Mouse (Mus musculus): ENCODE data around the gene Ppp1r8.
"Not testable (repeated sequence)": the region's sequence is repeated elsewhere in the genome, so short reads cannot be mapped to it uniquely, and the experiment has no call there.

The Ppp1r8 gene

GRCm38 (mm10) chr4:132806620-132807191 is 36.3 kb downstream of the Ppp1r8 start:
- no peak for DNase-seq (ENCODE audit: low read depth)

- no peak for DNase-seq (ENCODE audit: low read depth)
These were observed 37.3 kb downstream of the Ppp1r8 start for GRCm38 (mm10) chr4:132805599-132806197.

GRCm38 (mm10) chr4:132805146-132805545 is 37.8 kb downstream of the Ppp1r8 start:
- no peak for DNase-seq (ENCODE audit: low read depth)

GRCm38 (mm10) chr4:132804331-132804730 is 38.6 kb downstream of the Ppp1r8 start:
- DNase-seq (ENCODE audit: low read depth), result peak; percentile 59

GRCm38 (mm10) chr4:132803876-132804275 is 39.1 kb downstream of the Ppp1r8 start:
- DNase-seq (ENCODE audit: low read depth), result no peak

GRCm38 (mm10) chr4:132803212-132803611 is 39.8 kb downstream of the Ppp1r8 start:
- DNase-seq (ENCODE audit: low read depth), result no peak

- peak; percentile 78 for DNase-seq (ENCODE audit: low read depth)
These were observed 40.8 kb downstream of the Ppp1r8 start for GRCm38 (mm10) chr4:132802171-132802637.

- DNase-seq (ENCODE audit: low read depth), result no peak
These were observed 41.5 kb downstream of the Ppp1r8 start for GRCm38 (mm10) chr4:132801176-132802077.

- DNase-seq (ENCODE audit: low read depth), result peak; percentile 49
These were observed 43.1 kb downstream of the Ppp1r8 start for GRCm38 (mm10) chr4:132799845-132800244.

GRCm38 (mm10) chr4:132798666-132799065 is 44.3 kb downstream of the Ppp1r8 start:
- DNase-seq (ENCODE audit: low read depth), result not testable (repeated sequence)

- DNase-seq (ENCODE audit: low read depth), result no peak
These were observed 44.9 kb downstream of the Ppp1r8 start for GRCm38 (mm10) chr4:132798028-132798427.

GRCm38 (mm10) chr4:132797461-132797860 is 45.5 kb downstream of the Ppp1r8 start:
- DNase-seq (ENCODE audit: low read depth), result no peak

GRCm38 (mm10) chr4:132796196-132796886 is 46.6 kb downstream of the Ppp1r8 start, which contains the start of gene Themis2:
Gene Themis2, minus strand, starts transcription at chr4:132796387.
- DNase-seq (ENCODE audit: low read depth), result peak; percentile 91

- no peak for DNase-seq (ENCODE audit: low read depth)
These were observed 47.8 kb downstream of the Ppp1r8 start for GRCm38 (mm10) chr4:132795171-132795570.

GRCm38 (mm10) chr4:132794760-132795159 is 48.2 kb downstream of the Ppp1r8 start:
- DNase-seq (ENCODE audit: low read depth), result peak; percentile 36

- DNase-seq (ENCODE audit: low read depth), result no peak
These were observed 48.9 kb downstream of the Ppp1r8 start for GRCm38 (mm10) chr4:132794028-132794427.

GRCm38 (mm10) chr4:132793322-132794004 is 49.5 kb downstream of the Ppp1r8 start:
- not testable (repeated sequence) for DNase-seq (ENCODE audit: low read depth)

GRCm38 (mm10) chr4:132789731-132790130 is 53.2 kb downstream of the Ppp1r8 start:
- DNase-seq (ENCODE audit: low read depth), result no peak

GRCm38 (mm10) chr4:132785228-132785627 is 57.7 kb downstream of the Ppp1r8 start:
- DNase-seq (ENCODE audit: low read depth), result no peak

GRCm38 (mm10) chr4:132783732-132784131 is 59.2 kb downstream of the Ppp1r8 start:
- DNase-seq (ENCODE audit: low read depth), result peak; percentile 66

GRCm38 (mm10) chr4:132780288-132780687 is 62.7 kb downstream of the Ppp1r8 start:
- no peak for DNase-seq (ENCODE audit: low read depth)
